Mouse (Mus musculus): Measurements from ENCODE around the gene Asphd1. TPM values are rescaled to one million over a fixed set of nuclear protein-coding genes. Genes with fewer than 3 reads are reported as not detected.

Asphd1 gene
- total and polyA plus RNA-seq, 3 experiments = 0.08 TPM; not detected in 2

DNA sequence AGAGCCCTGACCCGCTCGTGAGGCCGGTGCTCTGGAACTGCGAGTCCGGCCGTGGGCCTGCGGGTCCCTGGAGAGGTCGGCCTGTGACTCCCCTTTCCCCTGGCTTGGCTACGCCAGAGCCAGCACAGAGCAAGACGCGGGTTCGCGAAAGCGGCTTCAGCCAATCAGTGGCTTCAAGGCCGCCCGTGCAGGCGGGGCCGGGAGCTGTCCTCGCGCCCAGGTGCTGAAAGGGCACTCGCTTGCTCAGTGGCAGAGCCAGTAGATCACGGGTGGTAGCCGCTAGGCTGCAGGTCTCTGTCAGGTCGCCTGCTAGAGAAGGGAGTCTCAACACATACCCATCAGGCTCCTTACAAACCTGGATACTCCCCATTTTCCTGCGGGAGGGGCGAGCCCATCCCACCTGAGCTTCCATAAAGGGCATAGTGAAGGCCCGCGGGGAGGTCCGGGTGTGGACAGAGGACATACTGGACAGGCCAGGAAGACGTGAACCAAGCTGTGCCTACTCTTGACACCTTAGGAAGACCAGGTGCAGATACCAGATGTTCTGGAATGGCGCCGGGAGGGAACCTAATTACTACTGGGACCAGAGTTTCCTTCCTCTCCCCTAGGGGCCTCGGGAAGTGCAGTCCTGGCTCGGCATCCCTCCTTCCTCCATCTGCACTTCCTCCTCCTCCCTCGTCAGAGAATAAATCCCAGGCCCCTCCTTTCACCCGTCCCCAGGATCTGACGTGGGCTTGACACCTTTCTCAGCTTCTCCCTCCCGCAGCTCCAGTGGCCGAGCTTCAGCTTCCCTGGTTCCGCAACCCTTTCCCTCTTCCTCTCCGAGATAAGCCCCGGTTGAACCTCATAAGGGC is 638 bp upstream of the Asphd1 start, which contains the start of gene Sez6l2:
Gene Sez6l2, plus strand, starts transcription at position 771 of the 854 bp plus-strand sequence.
- H3K79me2 ChIP-seq (replicated peaks; ENCODE audit: control insufficient read depth, insufficient read depth, low read length) = no peaks in the 10 kb centered on the region
- no peaks in the 10 kb centered on the region; the same call in 1 of the 2 replicates for H3K4me1 ChIP-seq (ENCODE audit: control insufficient read depth, insufficient read depth, low read length)
- under 1% methylated on average over 42 of the region's 42 CpGs for WGBS
- intact Hi-C loops (cut with DNase I) = loop anchor here (2.0 kb wide), 1 partner anchor 23 kb away; no protein-coding TSS in a partner anchor
- no peak within 1 kb of the TSS for H3K27ac ChIP-seq
- H3K9ac ChIP-seq (ENCODE audit: low read depth, low read length) = no peak within 1 kb of the TSS
- no peaks in the 10 kb centered on the region for H3K36me3 ChIP-seq (ENCODE audit: control insufficient read depth, insufficient read depth, low read length)
- TF ChIP-seq CTCF (IDR thresholded peaks at IDR 0.05) = no peak
- TF ChIP-seq EP300 (IDR thresholded peaks at IDR 0.05; ENCODE audit: insufficient read depth, low read depth, low read length) = 0 out of 2 replicates have a peak, but pooled peaks have one; percentile 35
- no peak for TF ChIP-seq POLR2A (IDR thresholded peaks at IDR 0.05; ENCODE audit: insufficient read depth, low read depth, low read length)
- H3K27me3 ChIP-seq (ENCODE audit: control insufficient read depth, insufficient read depth, low read length) = no peaks in the 10 kb centered on the region
- DNase-seq = peak; percentile 86 to 93
- peak within 1 kb of the TSS; percentile 56 for H3K4me3 ChIP-seq

- 79% methylated on average over 10 of the region's 10 CpGs for WGBS
- no peak overlapping the region for H3K4me3 ChIP-seq
- DNase-seq = no peak
- H3K4me1 ChIP-seq (ENCODE audit: control insufficient read depth, insufficient read depth, low read length) = no peaks in the 10 kb centered on the region; the same call in 1 of the 2 replicates
- H3K9ac ChIP-seq (ENCODE audit: low read depth, low read length) = no peak overlapping the region
- intact Hi-C loops (cut with DNase I) = loop anchor here (2.0 kb wide), 1 partner anchor 24 kb away; no protein-coding TSS in a partner anchor
- no peaks in the 10 kb centered on the region for H3K79me2 ChIP-seq (replicated peaks; ENCODE audit: control insufficient read depth, insufficient read depth, low read length)
- no peaks in the 10 kb centered on the region for H3K36me3 ChIP-seq (ENCODE audit: control insufficient read depth, insufficient read depth, low read length)
- no peak overlapping the region for H3K27ac ChIP-seq
- TF ChIP-seq EP300 (IDR thresholded peaks at IDR 0.05; ENCODE audit: insufficient read depth, low read depth, low read length) = no peak
- no peak for TF ChIP-seq POLR2A (IDR thresholded peaks at IDR 0.05; ENCODE audit: insufficient read depth, low read depth, low read length)
- no peak for TF ChIP-seq CTCF (IDR thresholded peaks at IDR 0.05)
- H3K27me3 ChIP-seq (ENCODE audit: control insufficient read depth, insufficient read depth, low read length) = no peaks in the 10 kb centered on the region
Observed at GRCm38 (mm10) chr7:126948626-126949025, 756 bp downstream of the Asphd1 start.

- no peaks in the 10 kb centered on the region for H3K27me3 ChIP-seq (ENCODE audit: control insufficient read depth, insufficient read depth, low read length)
- H3K9ac ChIP-seq (ENCODE audit: low read depth, low read length) = no peak overlapping the region
- no peaks in the 10 kb centered on the region; the same call in 1 of the 2 replicates for H3K4me1 ChIP-seq (ENCODE audit: control insufficient read depth, insufficient read depth, low read length)
- peak; percentile 20 to 45 for DNase-seq
- no peak overlapping the region for H3K27ac ChIP-seq
- intact Hi-C loops (cut with DNase I) = loop anchor here (2.0 kb wide), 1 partner anchor 158 kb away; no protein-coding TSS in a partner anchor
- TF ChIP-seq POLR2A (IDR thresholded peaks at IDR 0.05; ENCODE audit: insufficient read depth, low read depth, low read length) = no peak
- no peak for TF ChIP-seq EP300 (IDR thresholded peaks at IDR 0.05; ENCODE audit: insufficient read depth, low read depth, low read length)
- TF ChIP-seq CTCF (IDR thresholded peaks at IDR 0.05) = peak; percentile 75
- H3K4me3 ChIP-seq = no peak overlapping the region
- H3K36me3 ChIP-seq (ENCODE audit: control insufficient read depth, insufficient read depth, low read length) = no peaks in the 10 kb centered on the region
- H3K79me2 ChIP-seq (replicated peaks; ENCODE audit: control insufficient read depth, insufficient read depth, low read length) = no peaks in the 10 kb centered on the region
- 71% methylated on average over 3 of the region's 3 CpGs for WGBS
Observed at GRCm38 (mm10) chr7:126946530-126946929, 2.9 kb downstream of the Asphd1 start.

- no peak for DNase-seq
- H3K4me1 ChIP-seq (ENCODE audit: control insufficient read depth, insufficient read depth, low read length) = no peaks in the 10 kb centered on the region
- H3K79me2 ChIP-seq (replicated peaks; ENCODE audit: control insufficient read depth, insufficient read depth, low read length) = no peaks in the 10 kb centered on the region
- no peak overlapping the region for H3K4me3 ChIP-seq
- intact Hi-C loops (cut with DNase I) = no loop called here
- H3K9ac ChIP-seq (ENCODE audit: low read depth, low read length) = no peak overlapping the region
- TF ChIP-seq POLR2A (IDR thresholded peaks at IDR 0.05; ENCODE audit: insufficient read depth, low read depth, low read length) (no peak), EP300 (IDR thresholded peaks at IDR 0.05; ENCODE audit: insufficient read depth, low read depth, low read length) (no peak), CTCF (IDR thresholded peaks at IDR 0.05) (no peak)
- H3K27me3 ChIP-seq (ENCODE audit: control insufficient read depth, insufficient read depth, low read length) = no peaks in the 10 kb centered on the region
- 83% methylated on average over 5 of the region's 5 CpGs for WGBS
- H3K36me3 ChIP-seq (ENCODE audit: control insufficient read depth, insufficient read depth, low read length) = no peaks in the 10 kb centered on the region
- no peak overlapping the region for H3K27ac ChIP-seq
Observed at GRCm38 (mm10) chr7:126941801-126942200, 7.6 kb downstream of the Asphd1 start.

DNA sequence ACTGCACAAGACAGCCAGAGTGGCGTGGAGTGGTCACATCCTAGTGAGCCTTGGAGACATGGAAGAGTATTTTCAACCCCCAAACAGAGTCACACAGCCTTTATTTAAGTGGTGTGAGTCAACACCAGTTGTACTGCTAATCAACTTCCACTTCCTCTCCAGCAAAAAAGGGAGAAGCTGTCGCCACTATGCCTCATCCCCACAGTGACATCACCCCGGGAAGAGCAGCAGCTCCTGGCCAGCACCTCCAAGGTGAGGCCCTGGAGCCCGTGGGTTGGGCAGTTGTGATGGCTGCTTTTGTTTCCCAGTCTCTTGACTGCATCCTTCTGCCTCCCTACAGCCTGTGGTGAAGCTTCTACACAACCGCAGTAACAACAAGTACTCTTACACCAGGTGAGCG is 8.2 kb downstream of the Asphd1 start:
- DNase-seq = no peak
- Histone ChIP-seq H3K9ac (ENCODE audit: low read depth, low read length) (no peak overlapping the region), H3K36me3 (ENCODE audit: control insufficient read depth, insufficient read depth, low read length) (no peaks in the 10 kb centered on the region), H3K4me1 (ENCODE audit: control insufficient read depth, insufficient read depth, low read length) (no peaks in the 10 kb centered on the region), H3K79me2 (replicated peaks; ENCODE audit: control insufficient read depth, insufficient read depth, low read length) (no peaks in the 10 kb centered on the region), H3K4me3 (no peak overlapping the region), H3K27ac (no peak overlapping the region), H3K27me3 (ENCODE audit: control insufficient read depth, insufficient read depth, low read length) (no peaks in the 10 kb centered on the region)
- no peak for TF ChIP-seq EP300 (IDR thresholded peaks at IDR 0.05; ENCODE audit: insufficient read depth, low read depth, low read length)
- TF ChIP-seq POLR2A (IDR thresholded peaks at IDR 0.05; ENCODE audit: insufficient read depth, low read depth, low read length) = no peak
- no peak for TF ChIP-seq CTCF (IDR thresholded peaks at IDR 0.05)
- intact Hi-C loops (cut with DNase I) = no loop called here
- 49% methylated on average over 6 of the region's 6 CpGs for WGBS

GRCm38 (mm10) chr7:126932652-126933051 is 16.7 kb downstream of the Asphd1 start:
- no peak for DNase-seq
- H3K4me1 ChIP-seq (ENCODE audit: control insufficient read depth, insufficient read depth, low read length) = peaks cover 2% of the 10 kb centered on the region
- no peaks in the 10 kb centered on the region for H3K27me3 ChIP-seq (ENCODE audit: control insufficient read depth, insufficient read depth, low read length)
- H3K79me2 ChIP-seq (replicated peaks; ENCODE audit: control insufficient read depth, insufficient read depth, low read length) = no peaks in the 10 kb centered on the region
- no peak overlapping the region for H3K27ac ChIP-seq
- TF ChIP-seq EP300 (IDR thresholded peaks at IDR 0.05; ENCODE audit: insufficient read depth, low read depth, low read length) = no peak
- TF ChIP-seq CTCF (IDR thresholded peaks at IDR 0.05) = no peak
- TF ChIP-seq POLR2A (IDR thresholded peaks at IDR 0.05; ENCODE audit: insufficient read depth, low read depth, low read length) = no peak
- H3K36me3 ChIP-seq (ENCODE audit: control insufficient read depth, insufficient read depth, low read length) = no peaks in the 10 kb centered on the region
- H3K9ac ChIP-seq (ENCODE audit: low read depth, low read length) = no peak overlapping the region
- intact Hi-C loops (cut with DNase I) = no loop called here
- H3K4me3 ChIP-seq = no peak overlapping the region
- 75% methylated on average over 2 of the region's 2 CpGs for WGBS
